Mouse (Mus musculus) liver, embryonic 11.5 days (tissue): ENCODE measurements around the gene AW549877. TPM values are rescaled to one million over a fixed set of nuclear protein-coding genes. Genes with fewer than 3 reads are reported as not detected.

Experiments
- ATAC-seq: fragments of 200-750 bp; cut with Nextera tagmentation; replicated peaks from 2 replicates; pipeline ENCODE4 v1.8.0; 2017; ENCODE audit warnings: moderate number of reproducible peaks, mild to moderate bottlenecking, moderate TSS enrichment, moderate library complexity; ENCODE audit not compliant: low FRiP score
- DNase-seq: peaks from one replicate; pipeline ENCODE4 v3.0.0-alpha.2; 2017; ENCODE audit warnings: low spot score
- H3K27ac ChIP-seq: fragments of 300-500 bp; sonication (generic); 2 replicates; pipeline ENCODE4 v1.5.1; 2014; ENCODE audit warnings: mild to moderate bottlenecking, low read depth, low read length, control low read depth
- H3K27me3 ChIP-seq: fragments of 300-500 bp; sonication (generic); replicated peaks from 2 replicates; pipeline ENCODE4 v1.6.1; 2014; ENCODE audit warnings: low read length, mixed read lengths; ENCODE audit not compliant: control insufficient read depth, insufficient read depth
- H3K36me3 ChIP-seq: fragments of 300-500 bp; sonication (generic); 2 replicates; pipeline ENCODE4 v1.6.1; 2014; ENCODE audit warnings: mild to moderate bottlenecking, low read length, moderate library complexity, mixed read lengths; ENCODE audit not compliant: control insufficient read depth, insufficient read depth
- H3K4me1 ChIP-seq: fragments of 300-500 bp; sonication (generic); replicated peaks from 2 replicates; pipeline ENCODE4 v1.6.1; 2014; ENCODE audit warnings: low read length, mixed read lengths; ENCODE audit not compliant: control insufficient read depth, insufficient read depth
- H3K4me2 ChIP-seq: fragments of 300-500 bp; sonication (generic); 2 replicates; pipeline ENCODE4 v1.6.1; 2014; ENCODE audit warnings: mild to moderate bottlenecking, control low read depth, moderate library complexity
- H3K4me3 ChIP-seq: fragments of 300-500 bp; sonication (generic); 2 replicates; pipeline ENCODE4 v1.5.1; 2014; ENCODE audit warnings: low read depth, low read length, control low read depth
- H3K9ac ChIP-seq: fragments of 300-500 bp; sonication (generic); 2 replicates; pipeline ENCODE4 v1.6.1; 2014; ENCODE audit warnings: low read depth, low read length, control low read depth
- H3K9me3 ChIP-seq: fragments of 300-500 bp; sonication (generic); 2 replicates; pipeline ENCODE4 v1.6.1; 2016; ENCODE audit warnings: low read length, inconsistent platforms, mixed read lengths; ENCODE audit not compliant: control insufficient read depth
- WGBS: fragments of 180-500 bp; shearing (Covaris S2); extraction: QIAGEN DNeasy Blood & Tissue Kit; methylation state at CpG from one replicate; pipeline ENCODE4 v1.1.7; 2014; 5-methylcytosine and 5-hydroxymethylcytosine counted together
- polyA plus RNA-seq: library from polyadenylated mRNA; unstranded; fragments of >200 nt; fragmentation: Nextera tagmentation; extraction: Ambion mirVana; gene quantifications from 2 replicates; pipeline ENCODE4 v1.2.1, GENCODE M21; 2014

Gene AW549877
- 20.8 and 21.6 TPM in 2 replicates for polyA plus RNA-seq

- Histone ChIP-seq H3K4me1 (peaks cover 2% of the 10 kb centered on the region; the same call in 1 of the 2 replicates), H3K27ac (peak within 1 kb of the TSS; percentile 87), H3K27me3 (no peaks in the 10 kb centered on the region), H3K4me3 (peak within 1 kb of the TSS; percentile 76), H3K36me3 (peaks cover 7% of the 10 kb centered on the region; the same call in 1 of the 2 replicates), H3K9me3 (no peaks in the 10 kb centered on the region), H3K9ac (peak within 1 kb of the TSS; percentile 83), H3K4me2 (peak within 1 kb of the TSS; percentile 83)
- DNase-seq (peak; percentile 97), ATAC-seq (peak; percentile 99)
- under 1% methylated on average over 61 of the region's 61 CpGs for WGBS
Measured at GRCm38 (mm10) chr15:3995448-3996266, at the start of gene AW549877. TSS of gene AW549877 (minus strand) at chr15:3995744.

GRCm38 (mm10) chr15:4043032-4043471 is 47.5 kb upstream of the AW549877 start:
- Histone ChIP-seq H3K9me3 (no peaks in the 10 kb centered on the region), H3K36me3 (no peaks in the 10 kb centered on the region), H3K27ac (no peak overlapping the region), H3K27me3 (no peaks in the 10 kb centered on the region), H3K4me1 (no peaks in the 10 kb centered on the region), H3K4me3 (no peak overlapping the region), H3K9ac (no peak overlapping the region), H3K4me2 (peak overlapping the region; percentile 24; the same call in 1 of the 2 replicates)
- 0 out of 2 replicates have a peak, but pooled peaks have one; percentile 29 for ATAC-seq
- peak; percentile 36 for DNase-seq
- WGBS: 20% methylated on average over 4 of the region's 4 CpGs

- no peaks in the 10 kb centered on the region for H3K27me3 ChIP-seq
- ATAC-seq: no peak
- H3K4me3 ChIP-seq: no peak overlapping the region
- no peak overlapping the region for H3K27ac ChIP-seq
- DNase-seq: no peak
- H3K9me3 ChIP-seq: no peaks in the 10 kb centered on the region
- no peak overlapping the region for H3K9ac ChIP-seq
- H3K4me2 ChIP-seq: no peak overlapping the region
- WGBS: 61% methylated on average over 3 of the region's 3 CpGs
- H3K4me1 ChIP-seq: no peaks in the 10 kb centered on the region
- H3K36me3 ChIP-seq: no peaks in the 10 kb centered on the region
Measured at GRCm38 (mm10) chr15:4042423-4042822, 46.9 kb upstream of the AW549877 start.

DNA sequence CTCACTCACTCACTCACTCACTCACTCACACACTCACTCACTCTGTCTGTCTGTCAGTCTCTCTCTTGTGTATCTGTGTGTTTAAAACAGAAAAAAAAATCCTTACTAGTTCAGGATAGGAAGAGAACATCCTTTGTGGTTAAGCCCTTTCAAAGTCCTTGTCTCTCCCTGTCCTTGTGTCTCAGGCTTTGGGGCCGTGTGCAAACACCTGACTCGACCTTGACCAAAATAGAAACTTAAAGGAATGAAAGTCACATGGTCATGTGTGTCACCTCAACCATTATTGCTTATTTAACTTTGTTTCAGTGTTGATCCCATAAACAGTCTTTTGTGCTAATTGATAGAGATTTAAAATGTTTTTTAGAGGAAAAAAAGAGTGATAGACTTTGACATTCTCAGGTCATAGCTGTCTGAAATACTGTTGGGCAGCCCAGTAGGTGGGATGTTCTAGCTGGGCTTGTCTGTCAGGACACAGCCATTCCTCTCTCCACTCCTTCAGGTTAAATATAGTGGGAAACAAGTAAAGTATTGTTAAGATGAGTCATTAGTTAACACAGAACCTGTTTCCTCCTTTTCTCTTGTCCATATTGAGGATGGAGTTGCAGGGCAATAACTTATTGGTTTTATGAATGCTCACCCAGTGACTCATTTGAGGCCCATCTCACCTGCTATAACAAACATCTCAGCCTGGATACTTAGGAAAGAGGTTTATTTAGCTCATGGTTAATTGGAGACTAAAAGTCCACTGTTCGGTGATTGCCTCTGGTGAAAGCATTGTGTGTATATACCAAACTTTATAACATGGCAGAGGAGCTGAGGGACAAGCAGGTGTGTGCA is 37.8 kb upstream of the AW549877 start:
- DNase-seq (no peak), ATAC-seq (no peak)
- H3K27ac ChIP-seq: no peak overlapping the region
- no peak overlapping the region for H3K9ac ChIP-seq
- H3K9me3 ChIP-seq: no peaks in the 10 kb centered on the region
- no peak overlapping the region for H3K4me3 ChIP-seq
- H3K27me3 ChIP-seq: no peaks in the 10 kb centered on the region
- no peaks in the 10 kb centered on the region for H3K4me1 ChIP-seq
- H3K36me3 ChIP-seq: no peaks in the 10 kb centered on the region
- H3K4me2 ChIP-seq: no peak overlapping the region
- WGBS: 65% methylated on average over 3 of the region's 3 CpGs

DNA sequence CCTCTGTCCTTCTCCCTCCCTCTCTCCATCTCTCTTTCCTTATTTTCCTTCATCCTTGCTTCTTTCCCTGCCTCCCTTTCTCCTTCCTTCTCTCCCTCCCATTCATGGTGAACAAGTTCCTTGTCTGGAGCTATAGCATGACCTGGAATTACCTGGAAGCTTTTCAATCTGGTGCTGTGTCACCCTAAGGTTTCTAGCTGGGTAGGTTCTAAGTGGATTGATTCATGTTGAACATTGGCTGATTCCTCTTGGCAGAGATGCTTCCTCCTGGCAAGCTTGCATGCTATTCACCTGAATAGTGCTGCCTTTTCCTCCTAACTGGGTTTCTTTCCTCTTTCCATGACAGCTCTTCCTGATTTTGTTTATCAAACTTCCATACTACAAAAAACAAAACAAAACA is 33.4 kb upstream of the AW549877 start:
- H3K9ac ChIP-seq: no peak overlapping the region
- H3K4me1 ChIP-seq: no peaks in the 10 kb centered on the region; the same call in 1 of the 2 replicates
- no peak overlapping the region for H3K4me2 ChIP-seq
- no peaks in the 10 kb centered on the region for H3K36me3 ChIP-seq
- ATAC-seq (no peak), DNase-seq (no peak)
- no peaks in the 10 kb centered on the region for H3K9me3 ChIP-seq
- no peak overlapping the region for H3K4me3 ChIP-seq
- no peaks in the 10 kb centered on the region for H3K27me3 ChIP-seq
- H3K27ac ChIP-seq: no peak overlapping the region

DNA sequence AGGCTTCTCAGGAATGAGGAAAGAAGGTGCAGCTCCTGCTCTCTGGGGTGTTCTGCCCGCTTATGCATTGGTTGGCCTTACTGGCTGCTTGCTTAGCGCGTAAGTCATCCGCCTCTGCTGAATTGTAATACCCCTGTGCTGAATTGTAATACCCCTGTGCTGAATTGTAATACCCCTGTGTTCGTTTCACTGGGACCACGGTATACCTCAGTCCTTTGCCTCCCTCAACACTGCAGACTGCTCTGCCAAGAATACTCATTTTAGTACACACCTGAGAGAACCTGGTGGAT is 32.8 kb upstream of the AW549877 start:
- Histone ChIP-seq H3K9ac (no peak overlapping the region), H3K27ac (no peak overlapping the region), H3K4me2 (no peak overlapping the region), H3K4me3 (no peak overlapping the region), H3K9me3 (no peaks in the 10 kb centered on the region), H3K4me1 (no peaks in the 10 kb centered on the region; the same call in 1 of the 2 replicates), H3K27me3 (no peaks in the 10 kb centered on the region), H3K36me3 (no peaks in the 10 kb centered on the region)
- DNase-seq (no peak), ATAC-seq (no peak)
- 86% methylated on average over 6 of the region's 6 CpGs for WGBS

DNA sequence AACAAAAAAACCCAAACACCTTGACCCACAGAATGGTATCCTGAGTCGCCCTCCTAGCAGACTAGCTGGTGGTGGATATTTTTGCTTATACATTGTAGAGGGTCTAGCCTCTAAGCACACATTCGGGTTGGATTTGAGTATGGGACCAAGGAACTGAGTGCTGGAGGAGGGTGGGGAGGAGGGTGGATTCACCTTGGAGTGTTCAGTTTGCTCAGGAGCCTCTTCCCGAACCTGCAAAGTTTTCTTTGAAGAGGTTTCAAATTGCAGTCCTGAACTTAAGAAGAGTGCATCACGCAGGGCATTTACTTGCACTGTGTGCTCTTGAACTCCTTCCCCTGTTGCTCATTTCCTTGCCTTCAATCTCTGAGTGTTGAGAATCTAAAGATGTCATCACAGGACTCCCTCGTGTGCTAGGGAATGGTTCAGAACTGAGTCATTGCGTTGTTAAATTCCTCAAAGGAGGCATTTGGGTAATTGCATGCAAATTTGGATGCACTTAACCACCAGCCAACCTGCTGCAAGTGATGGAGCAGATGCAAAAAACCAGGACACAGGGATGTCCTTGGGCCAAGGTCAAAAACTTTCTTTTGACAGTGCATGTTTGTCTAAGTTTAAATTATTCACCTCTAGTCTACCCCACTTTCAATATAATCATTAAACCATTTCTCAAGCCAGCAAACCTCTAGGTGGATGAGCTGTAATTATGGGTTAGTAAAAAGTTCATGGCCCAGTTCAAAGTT is 32.3 kb upstream of the AW549877 start:
- H3K4me1 ChIP-seq: no peaks in the 10 kb centered on the region; the same call in 1 of the 2 replicates
- H3K27ac ChIP-seq: no peak overlapping the region
- peak overlapping the region; percentile 77 for H3K4me2 ChIP-seq
- DNase-seq: no peak
- no peaks in the 10 kb centered on the region for H3K36me3 ChIP-seq
- no peaks in the 10 kb centered on the region for H3K27me3 ChIP-seq
- peak overlapping the region; percentile 75 for H3K4me3 ChIP-seq
- H3K9me3 ChIP-seq: no peaks in the 10 kb centered on the region
- H3K9ac ChIP-seq: peak overlapping the region; percentile 75
- ATAC-seq: no peak
- WGBS: 23% methylated on average over 6 of the region's 6 CpGs

DNA sequence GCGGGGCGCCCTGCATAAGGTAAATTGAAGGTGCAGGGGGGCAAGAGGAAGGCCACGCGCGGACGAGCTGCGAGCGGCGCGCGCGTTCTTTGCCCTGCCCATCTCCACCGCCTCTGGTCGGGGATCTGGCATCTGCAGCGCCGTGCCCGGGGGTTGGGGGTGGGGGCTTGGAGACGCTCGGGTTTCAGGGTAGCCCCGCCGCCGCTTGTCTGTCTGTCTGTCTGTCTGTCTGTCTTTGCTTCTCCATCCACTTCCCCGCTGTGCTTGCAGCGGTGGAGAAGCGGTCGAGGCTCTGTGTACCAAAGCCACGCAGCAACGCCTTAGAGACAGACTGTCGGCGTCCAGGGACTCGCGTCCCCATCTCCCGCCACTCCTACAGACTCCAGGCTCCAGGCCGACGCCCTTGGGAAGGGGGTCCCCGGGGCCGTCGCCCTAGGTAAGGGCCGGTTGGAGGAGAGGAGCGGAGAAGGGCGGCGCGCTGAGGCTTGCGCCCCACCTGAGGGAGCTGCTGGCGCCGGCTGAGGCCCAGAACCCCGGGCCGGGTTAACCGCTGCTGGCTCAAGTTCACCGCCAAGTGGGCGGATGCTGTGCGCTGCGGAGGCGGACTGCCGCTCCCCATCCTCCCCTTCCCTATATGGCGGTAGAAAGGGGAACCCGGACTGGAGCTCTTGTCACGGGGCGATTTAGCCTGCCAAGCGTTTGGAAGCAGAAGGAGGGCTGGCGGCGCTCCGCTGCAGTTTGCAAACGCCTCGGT is 31.5 kb upstream of the AW549877 start:
- no peaks in the 10 kb centered on the region for H3K9me3 ChIP-seq
- WGBS: under 1% methylated on average over 61 of the region's 65 CpGs
- no peaks in the 10 kb centered on the region; the same call in 1 of the 2 replicates for H3K4me1 ChIP-seq
- H3K4me3 ChIP-seq: peak overlapping the region; percentile 75
- H3K9ac ChIP-seq: peak overlapping the region; percentile 75
- peak overlapping the region; percentile 77 for H3K4me2 ChIP-seq
- DNase-seq: peak; percentile 77
- H3K36me3 ChIP-seq: no peaks in the 10 kb centered on the region
- H3K27me3 ChIP-seq: no peaks in the 10 kb centered on the region
- peak overlapping the region; percentile 70 for H3K27ac ChIP-seq
- ATAC-seq: peak; percentile 69
